ENCODE assay signal across 10 mouse cellular contexts in the genomic region with DNA sequence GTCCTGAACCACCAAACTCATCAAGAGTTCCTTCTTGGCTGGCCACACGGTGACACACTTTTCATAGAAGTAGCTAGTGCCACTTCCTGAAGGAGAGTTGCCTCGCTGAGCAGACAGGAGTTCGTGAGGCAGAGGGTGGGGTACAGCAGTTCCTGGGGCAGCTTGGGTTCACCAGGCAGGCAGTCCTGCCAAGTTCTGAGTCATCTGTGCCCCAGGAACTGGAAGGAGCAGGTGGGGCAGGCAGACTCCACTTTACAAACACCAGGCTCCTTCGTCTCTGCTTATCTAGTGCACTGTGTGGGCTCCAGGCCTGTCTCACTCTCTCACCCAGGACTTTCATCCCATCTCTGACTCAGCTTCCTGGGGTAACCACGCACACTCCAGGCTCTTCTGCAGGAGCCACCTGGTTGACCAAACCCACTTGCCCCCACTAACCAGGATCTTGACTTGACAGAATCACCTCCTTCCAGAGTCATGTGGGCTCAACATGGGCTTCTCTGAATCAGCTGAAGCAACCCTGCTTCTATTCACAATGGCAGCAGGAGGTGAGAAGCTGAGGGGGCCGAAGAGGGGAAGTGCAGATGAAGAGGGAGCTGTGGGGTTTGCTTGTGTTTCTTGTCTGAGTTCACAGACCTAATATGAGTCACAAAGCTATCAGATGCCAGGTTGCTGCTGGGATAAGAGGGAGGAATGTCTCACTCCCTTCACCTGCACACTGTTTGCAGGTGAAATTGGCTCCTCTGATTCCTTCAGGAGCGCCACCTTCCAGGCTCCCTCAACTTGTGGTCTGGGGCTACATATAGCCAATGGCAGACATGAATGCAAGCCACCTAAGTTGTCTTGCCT. TPM values are rescaled to one million over a fixed set of nuclear protein-coding genes. Genes with fewer than 3 reads are reported as not detected.
DNase-seq lines count a peak whose midpoint lies in the region; ATAC-seq and TF ChIP-seq lines count a peak whose summit lies in the region.
"Had no signal": no experiment of that assay in that cellular context is flagged by ENCODE, and none has a peak within 500 bp of the region (broad histone marks: within the 10 kb centered on the region; RNA-seq: fewer than 3 reads in every experiment).

No protein-coding gene starts in this region.

- no peaks in the 10 kb centered on the region for H3K27me3 ChIP-seq in heart, embryonic 16.5 days (ENCODE audit: control insufficient read depth, insufficient read depth, low read length)
- no peaks in the 10 kb centered on the region for H3K27me3 ChIP-seq in lung, embryonic 14.5 days (ENCODE audit: insufficient read depth, low read length)
- peaks cover 10% of the 10 kb centered on the region; the same call in 1 of the 2 replicates for H3K27me3 ChIP-seq in hindbrain, embryonic 13.5 days
- no peaks in the 10 kb centered on the region for H3K27me3 ChIP-seq in forebrain, embryonic 15.5 days

- H3K9me3 ChIP-seq in heart, embryonic 16.5 days (replicated peaks; ENCODE audit: control insufficient read depth, low read length), result no peaks in the 10 kb centered on the region
- H3K9me3 ChIP-seq in lung, embryonic 14.5 days (ENCODE audit: low read depth, low read length), result no peaks in the 10 kb centered on the region
- H3K9me3 ChIP-seq in hindbrain, embryonic 13.5 days, result no peaks in the 10 kb centered on the region
- no peaks in the 10 kb centered on the region for H3K9me3 ChIP-seq in forebrain, embryonic 15.5 days

- H3K4me2 ChIP-seq in heart, embryonic 16.5 days (ENCODE audit: low read depth, low read length), result no peak overlapping the region
- H3K4me2 ChIP-seq in lung, embryonic 14.5 days, result no peak overlapping the region
- H3K4me2 ChIP-seq in hindbrain, embryonic 13.5 days, result no peak overlapping the region
- H3K4me2 ChIP-seq in forebrain, embryonic 15.5 days (replicated peaks), result no peak overlapping the region
- H3K4me2 ChIP-seq: forebrain, embryonic 12.5 days had no signal

- WGBS in heart, embryonic 16.5 days, result 45% methylated on average over 7 of the region's 7 CpGs
- WGBS in lung, embryonic 14.5 days, result 39% methylated on average over 7 of the region's 7 CpGs
- WGBS in hindbrain, embryonic 13.5 days, result 74% methylated on average over 7 of the region's 7 CpGs
- WGBS in forebrain, embryonic 15.5 days, result 80% methylated on average over 7 of the region's 7 CpGs

- peak; percentile 7 for DNase-seq in thymus, postnatal 14 days
- no peak for DNase-seq in thymus, postnatal 36 days
- peak; percentile 47 for DNase-seq in lung, embryonic 14.5 days
- DNase-seq in urinary bladder, postnatal 4 days (ENCODE audit: low spot score in 2 of 2), result peak; percentile 58 to 66
- DNase-seq: right cerebral cortex, postnatal 14 days had no signal

- no peak for TF ChIP-seq CTCF in lung, embryonic 14.5 days (IDR thresholded peaks at IDR 0.05; ENCODE audit: low read depth)

- no peaks in the 10 kb centered on the region for H3K4me1 ChIP-seq in heart, embryonic 16.5 days (ENCODE audit: control insufficient read depth, insufficient read depth, low read length)
- 0 out of 2 replicates have a peak, but pooled peaks cover 4% of the 10 kb centered on the region for H3K4me1 ChIP-seq in lung, embryonic 14.5 days (ENCODE audit: insufficient read depth)
- H3K4me1 ChIP-seq in hindbrain, embryonic 13.5 days (replicated peaks), result peaks cover 3% of the 10 kb centered on the region; the same call in 1 of the 2 replicates
- no peaks in the 10 kb centered on the region for H3K4me1 ChIP-seq in forebrain, embryonic 15.5 days

- no peak overlapping the region for H3K27ac ChIP-seq in heart, embryonic 16.5 days (ENCODE audit: low read length)
- peak overlapping the region; percentile 48; the same call in 1 of the 2 replicates for H3K27ac ChIP-seq in lung, embryonic 14.5 days (ENCODE audit: low read depth)
- no peak overlapping the region for H3K27ac ChIP-seq in hindbrain, embryonic 13.5 days
- H3K27ac ChIP-seq in forebrain, embryonic 15.5 days (replicated peaks), result no peak overlapping the region
- H3K27ac ChIP-seq: forebrain, embryonic 12.5 days had no signal

- H3K36me3 ChIP-seq in heart, embryonic 16.5 days (ENCODE audit: control insufficient read depth, insufficient read depth), result no peaks in the 10 kb centered on the region
- H3K36me3 ChIP-seq in lung, embryonic 14.5 days (ENCODE audit: insufficient read depth), result no peaks in the 10 kb centered on the region
- H3K36me3 ChIP-seq in hindbrain, embryonic 13.5 days, result no peaks in the 10 kb centered on the region
- no peaks in the 10 kb centered on the region for H3K36me3 ChIP-seq in forebrain, embryonic 15.5 days
- H3K36me3 ChIP-seq: forebrain, embryonic 12.5 days had no signal

- H3K9ac ChIP-seq in heart, embryonic 16.5 days (ENCODE audit: low read length), result no peak overlapping the region
- H3K9ac ChIP-seq in lung, embryonic 14.5 days, result no peak overlapping the region
- no peak overlapping the region for H3K9ac ChIP-seq in hindbrain, embryonic 13.5 days
- no peak overlapping the region for H3K9ac ChIP-seq in forebrain, embryonic 15.5 days (replicated peaks)
- H3K9ac ChIP-seq: forebrain, embryonic 12.5 days had no signal

- ATAC-seq in heart, embryonic 16.5 days (replicated peaks; ENCODE audit: extremely low read depth, insufficient read depth, low FRiP score), result peak; percentile 45; the same call in 1 of the 2 replicates
- ATAC-seq in lung, embryonic 14.5 days (ENCODE audit: insufficient read depth), result peak; percentile 68
- ATAC-seq in hindbrain, embryonic 13.5 days (ENCODE audit: low FRiP score), result no peak
- no peak for ATAC-seq in forebrain, embryonic 15.5 days (replicated peaks)
- no peak for ATAC-seq in monocyte, adult 5-6 weeks (replicated peaks; ENCODE audit: insufficient number of reproducible peaks, low FRiP score, low TSS enrichment, poor library complexity, severe bottlenecking)

- H3K4me3 ChIP-seq in heart, embryonic 16.5 days (ENCODE audit: low read length), result no peak overlapping the region
- H3K4me3 ChIP-seq in lung, embryonic 14.5 days (ENCODE audit: low read depth, low read length), result no peak overlapping the region
- H3K4me3 ChIP-seq in hindbrain, embryonic 13.5 days, result no peak overlapping the region
- no peak overlapping the region for H3K4me3 ChIP-seq in forebrain, embryonic 15.5 days
- H3K4me3 ChIP-seq: forebrain, embryonic 12.5 days had no signal

RNA-seq across cellular contexts. Expression of a gene that starts 58.2 kb away (rescaled TPM):
- polyA plus RNA-seq in heart, embryonic 16.5 days (2015; fragmentation: Nextera tagmentation; extraction: Ambion mirVana), result 8.4 and 10.5 TPM in 2 replicates
- polyA plus RNA-seq in lung, embryonic 14.5 days (2014; fragmentation: Nextera tagmentation; extraction: Ambion mirVana), result 33.9 and 38.4 TPM in 2 replicates
- polyA plus RNA-seq in hindbrain, embryonic 13.5 days (2015; fragmentation: Nextera tagmentation; extraction: Ambion mirVana), result 20.8 and 26.1 TPM in 2 replicates
- polyA plus RNA-seq in forebrain, embryonic 15.5 days (2015; fragmentation: Nextera tagmentation; extraction: Ambion mirVana), result 65.3 and 66.4 TPM in 2 replicates
- total RNA-seq in monocyte, adult 5-6 weeks (2017), result 0.19 to 7.5 TPM (median 0.39 TPM) in 3 replicates

Comparison
In these comparisons a context has a peak if more than half of its experiments do, and no peak if none do; other contexts are left out.
1. DNase-seq: peak in thymus, postnatal 14 days (single experiment), lung, embryonic 14.5 days (single experiment) and urinary bladder, postnatal 4 days (2 of 2); none in thymus, postnatal 36 days (0 of 2).
2. ATAC-seq: peak in heart, embryonic 16.5 days (single experiment) and lung, embryonic 14.5 days (single experiment); none in hindbrain, embryonic 13.5 days (single experiment), forebrain, embryonic 15.5 days (single experiment) and monocyte, adult 5-6 weeks (single experiment).